Mouse (Mus musculus) bone marrow macrophage, adult 2 months (primary cell): ENCODE results near the gene Zfp64. TPM values are rescaled to one million over a fixed set of nuclear protein-coding genes. Genes with fewer than 3 reads are reported as not detected.

Experiments
- H3K27ac ChIP-seq: 2 replicates; pipeline ENCODE4 v1.5.1; 2012; ENCODE audit warnings: low read depth, low read length; ENCODE audit not compliant: insufficient read depth
- H3K4me1 ChIP-seq: 2 replicates; pipeline ENCODE4 v1.6.1; 2012; ENCODE audit warnings: low read length; ENCODE audit not compliant: control insufficient read depth, insufficient read depth
- H3K4me3 ChIP-seq: 2 replicates; pipeline ENCODE4 v1.5.1; 2012; ENCODE audit warnings: mild to moderate bottlenecking, low read length, moderate library complexity; ENCODE audit not compliant: insufficient read depth
- CTCF ChIP-seq: IDR thresholded peaks from 2 replicates; pipeline ENCODE4 v1.5.1; 2012; ENCODE audit warnings: low read depth, mild to moderate bottlenecking, low read length, moderate library complexity
- POLR2A ChIP-seq: IDR thresholded peaks from 2 replicates; pipeline ENCODE4 v1.6.1; 2012; ENCODE audit warnings: mild to moderate bottlenecking, low read depth, low read length, borderline replicate concordance
- polyA plus RNA-seq: library from polyadenylated mRNA; stranded (reverse); fragments of >200 nt; gene quantifications from 2 replicates; pipeline ENCODE4 v1.2.4, GENCODE M21; 2012; ENCODE audit not compliant: missing spikeins, insufficient read depth, insufficient read length

The Zfp64 gene
- polyA plus RNA-seq, 1 experiment: 9.9 TPM

GRCm38 (mm10) chr2:168874498-168874897, 80.9 kb downstream of the Zfp64 start:
- H3K4me1 ChIP-seq: no peaks in the 10 kb centered on the region
- no peak overlapping the region for H3K27ac ChIP-seq
- TF ChIP-seq CTCF (no peak), POLR2A (no peak)
- no peak overlapping the region for H3K4me3 ChIP-seq

GRCm38 (mm10) chr2:168871767-168872511, 83.4 kb downstream of the Zfp64 start:
- H3K4me3 ChIP-seq: no peak overlapping the region
- H3K27ac ChIP-seq: no peak overlapping the region
- no peak for TF ChIP-seq POLR2A
- H3K4me1 ChIP-seq: no peaks in the 10 kb centered on the region

- no peak overlapping the region for H3K4me3 ChIP-seq
- no peak; the same call in 1 of the 2 replicates for TF ChIP-seq CTCF
- no peak for TF ChIP-seq POLR2A
- H3K4me1 ChIP-seq: no peaks in the 10 kb centered on the region
- H3K27ac ChIP-seq: no peak overlapping the region
Measured at GRCm38 (mm10) chr2:168870480-168870879, 84.9 kb downstream of the Zfp64 start.

GRCm38 (mm10) chr2:168866942-168867341, 88.4 kb downstream of the Zfp64 start:
- Histone ChIP-seq H3K4me1 (no peaks in the 10 kb centered on the region), H3K27ac (no peak overlapping the region), H3K4me3 (no peak overlapping the region)
- TF ChIP-seq CTCF (no peak), POLR2A (no peak)

GRCm38 (mm10) chr2:168866436-168866835, 89.0 kb downstream of the Zfp64 start:
- Histone ChIP-seq H3K27ac (no peak overlapping the region), H3K4me1 (no peaks in the 10 kb centered on the region), H3K4me3 (no peak overlapping the region)
- TF ChIP-seq POLR2A (no peak), CTCF (no peak)

- TF ChIP-seq POLR2A (no peak), CTCF (no peak)
- Histone ChIP-seq H3K4me1 (no peaks in the 10 kb centered on the region), H3K27ac (no peak overlapping the region), H3K4me3 (no peak overlapping the region)
Measured at GRCm38 (mm10) chr2:168864905-168865304, 90.5 kb downstream of the Zfp64 start.

GRCm38 (mm10) chr2:168862694-168863093, 92.7 kb downstream of the Zfp64 start:
- Histone ChIP-seq H3K4me3 (no peak overlapping the region), H3K4me1 (no peaks in the 10 kb centered on the region), H3K27ac (no peak overlapping the region)
- TF ChIP-seq CTCF: no peak
- TF ChIP-seq POLR2A: no peak

- H3K4me3 ChIP-seq: no peak overlapping the region
- TF ChIP-seq CTCF (no peak), POLR2A (no peak)
Measured at GRCm38 (mm10) chr2:168860922-168861740, 94.3 kb downstream of the Zfp64 start.

GRCm38 (mm10) chr2:168860032-168860691, 95.2 kb downstream of the Zfp64 start:
- Histone ChIP-seq H3K4me1 (no peaks in the 10 kb centered on the region), H3K4me3 (no peak overlapping the region), H3K27ac (no peak overlapping the region)
- no peak for TF ChIP-seq CTCF
- no peak for TF ChIP-seq POLR2A

More at GRCm38 (mm10) chr2:168860922-168861740, 94.3 kb downstream of the Zfp64 start:
- no peak overlapping the region for H3K27ac ChIP-seq
- no peaks in the 10 kb centered on the region for H3K4me1 ChIP-seq
